Mouse (Mus musculus): ENCODE data around the gene Tpi1. TPM values are rescaled to one million over a fixed set of nuclear protein-coding genes. Genes with fewer than 3 reads are reported as not detected.
A peak's percentile ranks its signal among the peaks of the same experiment; 100 is the strongest.
"Not testable (repeated sequence)": the region's sequence is repeated elsewhere in the genome, so short reads cannot be mapped to it uniquely, and the experiment has no call there.

Tpi1 gene
- total RNA-seq, 2 experiments from 2014 or later = 713 to 768 TPM

- Histone ChIP-seq H3K4me3 (no peak overlapping the region), H3K27ac (no peak overlapping the region)
- TF ChIP-seq CTCF (conservative IDR thresholded peaks at IDR 0.05) = no peak
- DNase-seq (ENCODE audit: low spot score in 2 of 2) = no peak
Observed at GRCm38 (mm10) chr6:124804341-124804740, 9.8 kb downstream of the Tpi1 start.

GRCm38 (mm10) chr6:124803691-124804090, 10.4 kb downstream of the Tpi1 start:
- not testable (repeated sequence) for H3K4me3 ChIP-seq; H3K27ac ChIP-seq; DNase-seq (ENCODE audit: low spot score in 2 of 2)

GRCm38 (mm10) chr6:124803061-124803460, 11.0 kb downstream of the Tpi1 start:
- no peak for DNase-seq (ENCODE audit: low spot score in 2 of 2)
- Histone ChIP-seq H3K27ac (no peak overlapping the region), H3K4me3 (no peak overlapping the region)
- peak; percentile 27; the same call in 1 of the 2 replicates for TF ChIP-seq CTCF (conservative IDR thresholded peaks at IDR 0.05)

- not testable (repeated sequence) for DNase-seq (ENCODE audit: low spot score in 2 of 2); H3K27ac ChIP-seq; H3K4me3 ChIP-seq
Observed at GRCm38 (mm10) chr6:124802400-124802799, 11.7 kb downstream of the Tpi1 start.

GRCm38 (mm10) chr6:124796200-124796599, 17.9 kb downstream of the Tpi1 start:
- peak overlapping the region; percentile 39; the same call in 1 of the 2 replicates for H3K27ac ChIP-seq
- no peak for TF ChIP-seq CTCF (conservative IDR thresholded peaks at IDR 0.05)
- no peak for DNase-seq (ENCODE audit: low spot score in 2 of 2)
- H3K4me3 ChIP-seq = no peak overlapping the region

GRCm38 (mm10) chr6:124795781-124796180, 18.3 kb downstream of the Tpi1 start:
- TF ChIP-seq CTCF (conservative IDR thresholded peaks at IDR 0.05) = no peak
- DNase-seq (ENCODE audit: low spot score in 2 of 2) = no peak

GRCm38 (mm10) chr6:124791911-124792310, 22.2 kb downstream of the Tpi1 start:
- no peak for DNase-seq (ENCODE audit: low spot score in 2 of 2)
- H3K27ac ChIP-seq = no peak overlapping the region
- H3K4me3 ChIP-seq = no peak overlapping the region
- no peak for TF ChIP-seq CTCF (conservative IDR thresholded peaks at IDR 0.05)

More at GRCm38 (mm10) chr6:124795781-124796180, 18.3 kb downstream of the Tpi1 start:
- Histone ChIP-seq H3K27ac (peak overlapping the region; percentile 39; the same call in 1 of the 2 replicates), H3K4me3 (no peak overlapping the region)

- DNase-seq (ENCODE audit: low spot score in 2 of 2) = no peak
Observed at GRCm38 (mm10) chr6:124790121-124790520, 24.0 kb downstream of the Tpi1 start.

GRCm38 (mm10) chr6:124789519-124789918, 24.6 kb downstream of the Tpi1 start:
- TF ChIP-seq CTCF (conservative IDR thresholded peaks at IDR 0.05) = no peak
- no peak overlapping the region for H3K4me3 ChIP-seq
- DNase-seq (ENCODE audit: low spot score in 2 of 2) = no peak
- no peak overlapping the region for H3K27ac ChIP-seq

More at GRCm38 (mm10) chr6:124790121-124790520, 24.0 kb downstream of the Tpi1 start:
- no peak for TF ChIP-seq CTCF (conservative IDR thresholded peaks at IDR 0.05)
- Histone ChIP-seq H3K4me3 (no peak overlapping the region), H3K27ac (no peak overlapping the region)

GRCm38 (mm10) chr6:124787722-124788121, 26.4 kb downstream of the Tpi1 start:
- Histone ChIP-seq H3K27ac (no peak overlapping the region), H3K4me3 (no peak overlapping the region)
- DNase-seq (ENCODE audit: low spot score in 2 of 2) = no peak
- TF ChIP-seq CTCF (conservative IDR thresholded peaks at IDR 0.05) = no peak

GRCm38 (mm10) chr6:124786756-124787420, 27.2 kb downstream of the Tpi1 start:
- H3K27ac ChIP-seq = peak overlapping the region; percentile 10; the same call in 1 of the 2 replicates
- H3K4me3 ChIP-seq = no peak overlapping the region
- DNase-seq (ENCODE audit: low spot score in 2 of 2) = no peak
- no peak for TF ChIP-seq CTCF (conservative IDR thresholded peaks at IDR 0.05)

- no peak overlapping the region for H3K4me3 ChIP-seq
- H3K27ac ChIP-seq = no peak overlapping the region
- TF ChIP-seq CTCF (conservative IDR thresholded peaks at IDR 0.05) = no peak
- no peak for DNase-seq (ENCODE audit: low spot score in 2 of 2)
Observed at GRCm38 (mm10) chr6:124782436-124782835, 31.7 kb downstream of the Tpi1 start.

GRCm38 (mm10) chr6:124780917-124781316, 33.2 kb downstream of the Tpi1 start:
- TF ChIP-seq CTCF (conservative IDR thresholded peaks at IDR 0.05) = no peak
- DNase-seq (ENCODE audit: low spot score in 2 of 2) = no peak
- Histone ChIP-seq H3K27ac (peak overlapping the region; percentile 16; the same call in 1 of the 2 replicates), H3K4me3 (no peak overlapping the region)

GRCm38 (mm10) chr6:124779984-124780416, 34.1 kb downstream of the Tpi1 start:
- Histone ChIP-seq H3K4me3 (peak overlapping the region; percentile 38), H3K27ac (peak overlapping the region; percentile 46; the same call in 1 of the 2 replicates)
- no peak for DNase-seq (ENCODE audit: low spot score in 2 of 2)
- no peak for TF ChIP-seq CTCF (conservative IDR thresholded peaks at IDR 0.05)

Measured in layer of hippocampus, adult 2 months (tissue).